8 mouse cellular contexts compared by ENCODE assay signal in genomic region chr17:47237881-47238280, GRCm38 (mm10).
DNase-seq lines count a peak whose midpoint lies in the region; ATAC-seq and TF ChIP-seq lines count a peak whose summit lies in the region.
"Not testable (repeated sequence)": the region's sequence is repeated elsewhere in the genome, so short reads cannot be mapped to it uniquely, and the experiment has no call there.

No protein-coding gene starts in this region.

- H3K4me2 ChIP-seq in hindbrain, postnatal 0 days (ENCODE audit: low read depth, low read length); lung, embryonic 14.5 days; midbrain, postnatal 0 days (ENCODE audit: low read depth, low read length, poor library complexity, severe bottlenecking): not testable (repeated sequence)

- H3K9me3 ChIP-seq in hindbrain, postnatal 0 days (ENCODE audit: low read length); lung, embryonic 14.5 days (ENCODE audit: low read depth, low read length); midbrain, postnatal 0 days (ENCODE audit: low read length): not testable (repeated sequence)

- not testable (repeated sequence) for H3K36me3 ChIP-seq in hindbrain, postnatal 0 days (ENCODE audit: insufficient read depth, low read length); midbrain, postnatal 0 days (ENCODE audit: insufficient read depth, low read length)
- peaks cover 23% of the 10 kb centered on the region for H3K36me3 ChIP-seq in lung, embryonic 14.5 days (ENCODE audit: insufficient read depth)

- not testable (repeated sequence) for H3K4me1 ChIP-seq in hindbrain, postnatal 0 days (ENCODE audit: insufficient read depth, low read length); lung, embryonic 14.5 days (ENCODE audit: insufficient read depth); midbrain, postnatal 0 days (ENCODE audit: insufficient read depth, low read length)

- not testable (repeated sequence) for H3K27me3 ChIP-seq in hindbrain, postnatal 0 days (ENCODE audit: insufficient read depth, low read length); lung, embryonic 14.5 days (ENCODE audit: insufficient read depth, low read length); midbrain, postnatal 0 days (ENCODE audit: insufficient read depth, low read length)

- not testable (repeated sequence) for H3K4me3 ChIP-seq in hindbrain, postnatal 0 days (ENCODE audit: low read length); layer of hippocampus, adult 2 months; lung, embryonic 14.5 days (ENCODE audit: low read depth, low read length); midbrain, postnatal 0 days (ENCODE audit: low read depth, low read length)

- not testable (repeated sequence) for ATAC-seq in hindbrain, postnatal 0 days; lung, embryonic 14.5 days (ENCODE audit: insufficient read depth); midbrain, postnatal 0 days (ENCODE audit: low FRiP score)

- H3K27ac ChIP-seq in hindbrain, postnatal 0 days; layer of hippocampus, adult 2 months; lung, embryonic 14.5 days (ENCODE audit: low read depth); midbrain, postnatal 0 days (ENCODE audit: low read depth, low read length): not testable (repeated sequence)

- peak; percentile 26; the same call in 1 of the 2 replicates for TF ChIP-seq CTCF in hindbrain, postnatal 0 days (IDR thresholded peaks at IDR 0.05; ENCODE audit: low read depth)
- TF ChIP-seq CTCF in layer of hippocampus, adult 2 months (conservative IDR thresholded peaks at IDR 0.05), result peak; percentile 30
- peak; percentile 23; the same call in 1 of the 2 replicates for TF ChIP-seq CTCF in lung, embryonic 14.5 days (IDR thresholded peaks at IDR 0.05; ENCODE audit: low read depth)
- peak; percentile 47 for TF ChIP-seq CTCF in midbrain, postnatal 0 days (IDR thresholded peaks at IDR 0.05)

- 99% methylated on average over 3 of the region's 3 CpGs for WGBS in hindbrain, postnatal 0 days
- WGBS in lung, embryonic 14.5 days, result 90% methylated on average over 3 of the region's 3 CpGs
- whole genome bisulfite sequencing in midbrain, postnatal 0 days, result 95% methylated on average over 3 of the region's 3 CpGs

- peak; percentile 16 for DNase-seq in CD4-positive, CD25-positive, alpha-beta regulatory T cell, adult 2 months (ENCODE audit: low read depth, low spot score)
- DNase-seq in ES-CJ7 (ENCODE audit: low read depth, low spot score), result peak; percentile 42
- peak; percentile 74 for DNase-seq in R1 (ENCODE audit: low read depth, low spot score)
- peak; percentile 9 for DNase-seq in embryo, embryonic 10.5 days (ENCODE audit: low spot score)
- not testable (repeated sequence) for DNase-seq in hindbrain, postnatal 0 days (ENCODE audit: low spot score); layer of hippocampus, adult 2 months (ENCODE audit: low spot score in 2 of 2); midbrain, postnatal 0 days (ENCODE audit: low spot score)
- peak; percentile 19 for DNase-seq in lung, embryonic 14.5 days

- H3K9ac ChIP-seq in hindbrain, postnatal 0 days (replicated peaks; ENCODE audit: low read length); lung, embryonic 14.5 days; midbrain, postnatal 0 days (replicated peaks; ENCODE audit: low read length, poor library complexity, severe bottlenecking): not testable (repeated sequence)
